Mouse (Mus musculus) mesoderm, embryonic 11.5 days (tissue): ENCODE results near the gene Abcf1.
A peak's percentile ranks its signal among the peaks of the same experiment; 100 is the strongest.
"Not testable (repeated sequence)": the region's sequence is repeated elsewhere in the genome, so short reads cannot be mapped to it uniquely, and the experiment has no call there.

Experiments
- DNase-seq: peaks from one replicate; pipeline ENCODE4 v3.0.0-alpha.2; 2012; ENCODE audit warnings: low read depth, low spot score

Gene Abcf1

DNA sequence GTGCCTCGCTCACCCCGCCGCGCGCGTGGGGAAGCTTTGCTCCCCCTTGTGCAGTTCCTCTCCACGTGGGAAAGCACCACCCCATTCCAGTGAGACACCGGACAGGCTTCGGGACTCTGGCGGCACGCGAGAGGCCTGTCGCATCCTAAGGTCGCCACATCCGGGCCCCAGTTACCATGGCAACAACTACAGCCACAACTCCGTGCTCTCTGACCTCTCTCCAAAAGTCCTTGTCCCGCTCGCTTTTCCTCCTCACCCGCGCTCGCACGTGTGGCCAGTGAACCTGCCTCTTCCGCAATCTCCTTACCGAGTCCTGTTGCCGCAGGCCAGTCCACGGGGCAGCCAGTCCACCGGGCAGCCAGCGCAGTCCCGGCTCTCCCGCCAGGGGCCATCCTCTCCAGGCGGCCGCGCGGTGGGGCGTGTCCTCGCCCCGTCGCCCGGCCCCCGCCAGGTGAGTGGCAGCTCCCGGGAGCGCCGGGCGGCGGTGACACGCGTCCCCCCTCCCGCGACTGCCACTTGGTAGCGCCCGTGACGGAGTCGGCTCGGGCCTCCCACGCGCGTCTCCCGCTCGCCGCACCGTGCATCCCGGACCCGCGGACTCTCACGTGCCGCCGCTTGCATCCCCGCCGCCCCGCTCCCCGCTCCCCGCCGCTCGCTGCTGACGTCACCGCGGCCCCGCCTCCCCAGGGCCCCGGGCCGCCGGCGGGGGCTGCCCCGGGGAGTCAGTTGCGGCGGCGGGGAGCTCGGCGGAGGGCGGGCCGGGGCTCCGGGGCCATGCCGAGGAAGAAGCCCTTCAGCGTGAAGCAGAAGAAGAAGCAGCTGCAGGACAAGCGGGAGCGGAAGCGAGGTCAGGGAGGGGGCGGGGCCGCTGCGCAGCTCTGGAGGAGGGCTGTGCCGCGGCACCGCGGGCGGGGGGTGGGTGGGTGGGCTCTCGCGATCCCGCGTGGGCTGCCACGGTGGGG, 10.1 kb upstream of the Abcf1 start, which contains the start of the genes Gnl1 and Prr3:
Gene Gnl1 (plus strand): TSS at position 451 of the 962 bp plus-strand sequence.
Gene Prr3 (minus strand): TSS at position 836 of the 962 bp plus-strand sequence.
- peak; percentile 92 for DNase-seq

DNA sequence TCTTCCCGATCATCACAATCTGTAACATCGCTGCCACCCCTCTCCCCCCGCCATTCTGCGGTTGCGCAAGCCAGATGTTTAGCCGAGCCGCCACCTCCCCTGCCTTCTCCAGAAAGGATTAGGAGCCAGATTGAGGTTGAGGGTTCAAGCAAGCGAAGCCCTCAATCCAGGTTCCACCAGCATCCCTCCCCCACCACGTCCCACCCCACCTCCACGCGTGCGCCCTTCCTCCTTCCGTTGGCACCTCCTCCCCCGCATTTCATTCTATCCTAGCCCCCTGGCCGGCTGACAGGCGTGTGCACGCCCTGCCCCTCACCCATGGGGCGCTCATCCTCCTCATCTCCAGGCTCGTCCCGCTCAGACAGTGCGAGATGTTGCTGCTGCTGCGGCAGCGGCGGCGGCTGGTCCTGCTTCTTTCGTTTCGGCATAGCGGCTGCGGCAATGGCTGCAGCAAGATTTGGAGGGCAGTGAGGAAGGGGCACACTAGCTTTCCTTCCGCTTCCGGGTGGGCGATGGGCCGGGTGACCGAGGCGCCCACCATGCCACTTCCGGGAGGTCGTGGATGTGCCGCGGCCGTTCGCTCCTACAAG, 9.3 kb upstream of the Abcf1 start:
- DNase-seq: peak; percentile 87

DNA sequence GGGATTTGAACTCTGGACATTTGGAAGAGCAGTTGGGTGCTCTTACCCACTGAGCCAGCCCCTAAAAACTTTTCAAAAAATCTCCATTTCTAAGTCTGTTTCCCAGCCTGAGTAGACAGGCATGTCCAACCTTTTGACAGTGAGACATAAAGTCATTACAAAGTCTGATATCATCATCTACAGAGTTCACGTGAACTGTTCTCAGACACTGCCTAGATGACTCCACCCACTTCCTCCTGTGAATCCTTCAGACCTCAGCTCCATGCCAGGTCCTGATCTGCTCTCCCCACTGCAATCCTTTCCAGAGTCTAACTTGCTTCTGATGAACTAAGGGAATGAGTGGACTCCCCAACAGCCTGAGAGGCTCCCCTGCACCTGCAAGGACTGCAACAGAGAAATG, 2.6 kb upstream of the Abcf1 start:
- no peak for DNase-seq

DNA sequence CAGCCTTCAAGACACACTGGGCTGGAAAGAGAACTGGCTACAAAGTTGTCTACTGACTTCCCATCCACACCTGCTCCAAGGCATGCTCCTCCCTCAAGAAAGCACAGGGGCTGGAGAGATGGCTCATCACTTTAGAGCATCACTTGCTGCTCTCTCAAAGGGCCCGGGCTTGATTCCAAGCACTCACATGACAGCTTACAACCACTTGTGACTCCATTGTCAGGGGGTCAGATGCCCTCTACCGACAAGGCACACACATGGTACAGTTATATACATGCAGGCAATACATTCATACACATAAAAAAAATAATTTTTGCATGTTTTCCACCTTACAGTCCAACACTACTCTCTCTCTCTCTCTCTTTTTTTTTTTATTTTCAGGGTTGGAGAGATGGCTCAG, 1.9 kb downstream of the Abcf1 start:
- no peak for DNase-seq

DNA sequence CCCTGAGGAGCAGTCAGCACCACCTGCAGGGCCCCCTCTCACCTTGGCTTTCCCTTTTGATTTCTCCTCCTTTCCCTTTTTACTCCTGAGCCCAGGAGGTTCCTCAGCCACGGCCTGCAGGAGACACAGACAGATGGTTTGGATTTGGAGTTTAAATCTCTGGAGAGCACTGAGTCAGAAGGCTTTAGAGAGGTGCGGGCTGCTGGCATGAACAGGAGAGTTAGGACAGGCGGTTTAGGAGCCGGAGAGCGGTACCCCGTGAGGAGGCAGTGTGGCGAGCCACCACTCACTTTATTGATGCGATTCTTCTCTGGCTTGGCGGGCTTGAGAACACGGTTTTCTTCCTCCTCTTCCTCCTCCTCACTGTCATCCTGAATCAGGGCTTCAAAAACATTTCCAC, 6.3 kb downstream of the Abcf1 start:
- DNase-seq: no peak

DNA sequence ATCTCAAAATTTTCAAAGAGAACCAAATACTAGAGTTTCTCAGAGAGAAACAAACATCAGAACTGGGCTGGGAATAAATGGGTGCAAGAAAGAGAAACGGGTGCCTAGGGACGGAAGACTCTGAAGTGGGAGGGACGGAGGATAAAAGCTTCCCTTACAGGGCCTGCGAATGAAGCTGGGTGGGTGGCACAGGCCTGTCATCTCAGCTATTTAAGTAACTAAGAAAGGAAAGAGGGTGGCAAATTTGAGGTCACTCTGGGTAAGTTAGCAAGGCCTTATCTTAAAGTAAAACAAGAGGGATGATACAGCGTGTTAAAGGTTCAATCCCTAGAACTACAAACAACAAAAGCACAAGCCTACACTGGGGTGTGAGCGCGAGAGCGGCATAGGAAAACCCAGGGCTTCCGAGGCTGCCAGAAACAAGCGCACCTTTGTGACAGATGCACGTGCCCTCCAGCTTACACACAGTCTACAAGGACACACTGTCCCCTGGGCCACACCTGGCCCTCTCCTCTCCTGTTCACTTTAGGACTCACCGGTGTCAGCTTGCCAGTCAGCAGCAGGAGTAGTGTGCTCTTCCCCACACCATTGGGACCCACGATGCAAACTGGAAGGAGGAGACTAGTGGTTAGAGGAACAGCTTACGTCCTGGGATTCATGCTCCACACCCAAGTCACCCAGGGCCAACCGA, 10.9 kb downstream of the Abcf1 start:
- no peak for DNase-seq

DNA sequence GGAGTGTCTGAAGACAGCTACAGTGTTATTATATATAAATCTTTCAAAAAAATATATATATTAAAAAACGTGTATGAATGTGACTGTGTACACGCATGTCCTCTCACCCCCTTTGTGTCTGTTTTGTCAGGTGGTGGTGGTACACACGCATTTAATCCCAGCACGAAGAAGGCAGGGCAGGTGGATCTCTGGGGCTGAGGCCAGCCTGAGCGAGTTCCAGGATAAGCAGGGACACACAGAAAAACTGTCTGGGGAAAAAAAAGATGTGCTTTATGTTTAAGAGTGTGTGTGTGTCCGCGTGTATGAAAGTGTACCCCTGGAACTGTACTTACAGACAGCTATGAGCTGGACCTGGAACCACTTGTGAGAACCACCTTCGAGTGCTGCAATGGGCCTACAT, 14.9 kb downstream of the Abcf1 start:
- DNase-seq: no peak

DNA sequence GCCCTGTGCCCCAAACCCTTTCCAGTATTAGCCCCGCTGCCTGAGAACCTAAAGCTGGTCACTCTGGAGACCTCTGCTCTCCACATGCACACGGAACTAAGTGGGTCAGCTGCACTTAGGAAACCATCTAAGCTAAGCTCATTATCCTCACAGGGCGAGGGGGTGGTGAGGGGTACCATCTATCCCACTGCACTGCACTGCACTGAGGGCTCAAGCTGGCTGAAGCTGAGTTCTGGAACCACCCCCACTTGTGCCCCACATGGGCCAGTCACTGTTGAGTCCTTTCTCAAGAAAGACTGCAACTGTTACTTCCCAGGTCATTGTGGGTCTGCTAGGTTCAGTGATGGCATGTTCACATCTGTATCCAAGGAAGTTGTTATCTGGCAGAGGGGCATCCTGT, 17.0 kb downstream of the Abcf1 start:
- not testable (repeated sequence) for DNase-seq

DNA sequence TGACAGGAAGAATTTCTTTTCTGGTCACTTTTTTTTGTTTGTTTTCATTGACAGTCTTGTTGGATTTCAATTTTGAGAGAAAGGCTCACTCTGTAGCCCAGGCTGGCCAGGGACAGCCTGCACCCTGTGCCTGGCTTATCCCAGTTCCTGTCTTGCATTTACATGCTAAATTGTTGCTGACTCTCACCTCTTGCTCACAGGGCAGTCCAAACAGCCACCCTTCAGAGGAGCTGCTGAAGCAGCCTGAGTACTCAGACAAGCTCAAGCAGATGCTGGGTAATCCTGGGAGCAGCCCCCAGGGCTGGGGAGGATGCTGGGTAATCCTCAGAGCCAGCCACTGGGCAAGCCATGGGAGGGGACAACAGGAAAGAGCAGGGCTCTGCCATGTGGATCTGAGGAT, 18.6 kb downstream of the Abcf1 start:
- not testable (repeated sequence) for DNase-seq

DNA sequence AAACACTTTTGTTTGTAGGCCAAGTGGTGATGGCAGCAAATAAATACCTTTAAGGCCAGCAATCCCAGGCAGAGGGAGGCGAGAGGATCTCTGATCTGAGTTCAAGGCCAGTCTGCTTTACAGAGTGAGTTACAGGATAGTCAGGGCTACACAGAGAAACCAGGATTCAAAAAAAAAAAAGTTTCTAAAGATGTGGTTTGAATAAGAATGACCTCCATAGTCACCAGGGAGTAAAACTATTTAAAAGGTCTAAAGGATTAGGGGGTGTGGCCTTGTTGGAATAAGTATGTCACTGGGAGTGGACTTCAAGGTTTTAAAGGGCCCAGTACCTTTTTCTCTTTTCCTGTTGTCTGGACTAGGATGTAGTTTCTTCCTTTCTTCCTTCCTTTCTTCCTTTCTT, 29.6 kb downstream of the Abcf1 start:
- DNase-seq: no peak

DNA sequence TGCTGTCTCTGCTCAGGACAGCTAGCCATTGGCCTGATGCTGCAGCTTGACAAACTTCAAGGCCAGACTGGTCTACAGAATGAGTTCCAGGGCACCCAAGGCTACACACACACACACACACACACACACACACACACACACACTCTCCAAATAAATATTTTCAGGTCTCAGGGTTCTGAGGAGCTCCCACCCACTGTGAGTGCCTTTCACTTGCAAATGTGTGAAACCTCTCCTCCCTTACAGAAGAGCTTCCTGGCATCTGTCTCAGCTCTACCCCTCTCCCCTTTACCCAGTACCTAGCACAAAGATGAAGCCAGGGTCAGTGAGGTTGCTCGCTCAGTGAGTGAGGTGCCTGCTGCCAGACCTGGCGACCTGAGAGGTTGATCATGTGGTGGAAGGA, 30.5 kb downstream of the Abcf1 start:
- no peak for DNase-seq

DNA sequence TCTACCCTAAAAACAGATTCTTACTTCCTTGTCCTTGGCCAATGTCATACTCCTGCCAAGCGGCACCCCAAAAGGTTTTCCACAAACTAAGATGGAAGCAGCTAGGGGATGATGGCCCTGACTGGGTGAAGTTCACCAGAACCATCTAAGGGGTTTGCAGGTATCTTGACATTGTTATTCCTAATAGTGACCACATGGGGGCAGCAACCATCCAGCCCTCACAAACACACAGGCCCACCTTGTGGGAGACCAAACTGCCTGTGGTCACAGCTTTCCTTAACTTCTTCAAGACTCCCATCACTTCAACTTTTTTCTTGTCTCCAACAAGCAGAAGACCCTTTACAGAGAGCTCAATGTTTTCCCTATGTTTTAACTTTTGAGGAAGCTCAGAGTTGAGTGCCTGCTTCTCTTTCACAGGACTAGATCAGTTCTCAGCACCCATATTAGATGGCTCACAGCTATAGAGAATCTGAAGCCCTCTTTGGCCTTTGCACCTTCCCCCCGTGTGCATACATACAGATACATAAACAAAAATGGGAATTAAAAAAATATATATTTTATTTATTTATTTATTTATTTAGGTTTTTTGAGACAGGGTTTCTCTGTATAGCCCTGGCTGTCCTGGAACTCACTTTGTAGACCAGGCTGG, 31.7 kb downstream of the Abcf1 start:
- peak; percentile 82 for DNase-seq

DNA sequence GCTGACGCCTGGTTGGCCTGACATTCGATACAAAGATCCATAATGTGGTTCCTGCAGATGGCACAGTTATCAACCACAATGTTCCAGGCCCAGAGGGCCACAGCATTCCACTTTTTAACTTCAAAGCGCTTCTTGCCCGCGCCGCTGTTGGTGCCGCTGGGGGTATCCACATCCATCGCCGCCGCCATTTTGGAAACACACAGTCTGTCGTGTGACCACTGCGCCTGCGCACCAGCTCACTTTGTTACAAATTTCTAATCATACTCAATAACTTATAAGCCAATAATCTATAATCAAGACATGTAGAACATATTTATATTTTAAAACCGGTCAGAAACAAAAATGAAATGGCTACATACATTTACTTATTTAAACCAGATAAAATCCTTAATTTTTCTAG, 33.8 kb downstream of the Abcf1 start:
- not testable (repeated sequence) for DNase-seq

DNA sequence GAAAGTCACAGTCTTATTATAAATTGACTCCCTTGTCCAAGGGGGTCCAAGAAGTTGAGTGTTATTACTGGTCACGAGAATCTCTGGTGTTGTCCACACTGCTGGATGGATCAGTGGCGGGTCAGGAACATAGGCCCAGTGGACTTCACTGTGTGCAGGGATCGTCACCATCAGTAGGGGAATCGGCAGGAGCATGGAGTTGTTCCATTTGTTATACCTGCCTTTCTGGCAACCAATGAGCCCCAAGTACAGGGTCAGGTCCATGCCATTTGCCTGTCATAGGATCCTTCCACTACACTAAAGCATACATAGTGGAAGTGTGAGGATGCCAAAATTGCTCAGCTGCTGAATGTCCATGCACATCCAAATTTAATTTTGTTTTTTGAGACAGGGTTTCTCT, 37.0 kb downstream of the Abcf1 start:
- no peak for DNase-seq

DNA sequence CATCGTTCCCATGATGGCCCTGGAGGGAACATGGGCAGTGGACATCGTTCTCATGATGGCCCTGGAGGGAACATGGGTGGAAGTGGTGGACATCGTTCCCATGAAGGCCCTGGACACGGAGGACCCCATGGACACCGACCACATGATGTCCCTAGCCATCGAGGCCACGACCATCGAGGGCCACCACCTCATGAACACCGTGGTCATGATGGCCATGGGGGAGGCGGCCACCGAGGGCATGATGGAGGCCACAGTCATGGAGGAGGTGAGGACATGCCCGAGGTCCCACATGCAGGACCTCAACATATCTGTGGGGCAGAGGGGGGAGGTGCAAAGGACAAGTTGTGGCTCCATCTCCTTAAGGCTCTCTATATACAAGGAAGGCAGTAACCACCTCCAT, 38.9 kb downstream of the Abcf1 start:
- DNase-seq: no peak

DNA sequence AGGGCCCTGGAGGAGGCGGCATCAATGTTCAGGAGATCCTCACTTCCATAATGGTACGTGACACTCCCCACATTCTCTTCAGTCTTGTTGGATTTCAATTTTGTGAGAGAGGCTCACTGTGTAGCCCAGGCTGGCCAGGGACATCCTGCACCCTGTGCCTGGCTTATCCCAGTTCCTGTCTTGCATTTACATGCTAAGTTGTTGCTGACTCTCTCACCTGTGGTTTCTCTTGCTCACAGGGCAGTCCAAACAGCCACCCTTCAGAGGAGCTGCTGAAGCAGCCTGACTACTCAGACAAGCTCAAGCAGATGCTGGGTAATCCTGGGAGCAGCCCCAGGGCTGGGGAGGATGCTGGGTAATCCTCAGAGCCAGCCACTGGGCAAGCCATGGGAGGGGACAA, 40.0 kb downstream of the Abcf1 start:
- no peak for DNase-seq

DNA sequence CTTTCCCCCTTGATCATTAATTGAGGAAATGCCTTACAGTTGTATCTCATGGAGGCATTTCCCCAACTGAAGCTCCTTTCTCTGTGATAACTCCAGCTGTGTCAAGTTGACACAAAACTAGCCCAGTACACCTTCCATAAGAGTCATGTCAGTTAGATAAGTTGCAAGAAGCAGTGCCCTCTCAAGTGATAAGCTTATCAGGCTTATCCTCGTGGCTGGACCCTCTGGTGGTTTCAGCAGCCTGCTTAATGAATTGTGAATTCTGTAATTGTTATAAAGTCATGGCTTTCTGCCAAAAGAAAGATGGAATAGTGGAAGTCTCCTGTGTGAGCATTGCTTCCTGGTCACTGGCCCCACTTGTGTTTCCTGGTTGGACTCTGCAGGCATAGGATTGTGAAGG, 42.1 kb downstream of the Abcf1 start:
- DNase-seq: no peak

DNA sequence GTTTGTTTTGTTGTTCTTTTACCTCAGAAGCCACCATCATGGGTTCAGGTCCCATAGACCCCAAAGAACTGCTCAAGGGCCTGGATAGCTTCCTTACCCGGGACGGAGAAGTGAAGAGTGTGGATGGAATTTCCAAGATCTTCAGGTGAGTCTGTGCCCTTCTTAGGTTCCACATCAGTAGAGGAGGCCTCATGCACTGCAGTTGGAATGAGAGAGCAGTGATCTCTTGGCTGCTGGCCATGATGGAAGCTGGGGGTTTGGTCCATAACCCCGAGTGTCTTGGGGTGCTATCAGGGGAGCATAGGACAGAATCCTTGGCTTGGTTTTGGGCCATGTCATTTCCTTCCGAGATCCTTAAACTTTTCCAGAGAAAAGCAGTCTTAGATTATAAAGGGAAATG, 46.3 kb downstream of the Abcf1 start:
- no peak for DNase-seq

DNA sequence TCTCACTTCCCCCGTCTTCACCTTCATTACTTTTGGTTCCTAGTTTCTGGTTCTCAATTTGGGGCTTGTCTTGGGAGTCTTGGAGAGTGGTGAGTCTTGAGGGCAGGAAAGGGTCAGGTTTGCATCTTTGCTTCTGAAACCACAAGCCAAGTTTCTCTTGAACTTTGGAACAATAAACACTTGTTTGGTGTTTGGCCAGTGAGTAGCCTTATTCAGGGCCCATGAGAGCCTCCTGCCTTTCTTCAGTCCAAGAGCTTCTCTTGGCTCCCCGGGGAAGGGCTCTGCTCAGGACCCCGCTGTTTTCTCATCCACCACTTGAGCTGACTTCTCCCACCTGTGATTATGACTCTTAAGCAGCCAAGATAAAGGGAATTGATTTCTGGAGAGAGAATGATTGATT, 47.0 kb downstream of the Abcf1 start:
- no peak for DNase-seq

DNA sequence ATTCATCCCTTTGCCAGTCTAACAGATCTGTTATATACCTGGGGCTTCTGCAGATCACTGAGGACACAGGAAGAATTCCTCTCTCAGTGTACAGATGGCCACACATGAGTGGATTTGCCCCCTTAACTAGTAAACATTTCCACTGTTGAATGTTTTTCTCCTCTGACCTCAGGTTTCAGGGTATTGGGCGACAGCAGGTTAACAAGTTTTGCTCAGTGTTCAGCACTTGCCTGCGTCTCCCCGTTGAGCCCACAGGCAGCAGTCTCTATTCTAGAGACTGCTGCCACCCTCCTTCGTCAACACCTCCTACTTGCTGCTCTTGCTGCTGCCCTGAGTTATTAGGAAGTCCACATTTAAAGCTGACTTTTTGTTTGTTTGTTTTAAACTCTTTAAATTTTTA, 47.9 kb downstream of the Abcf1 start:
- no peak for DNase-seq

DNA sequence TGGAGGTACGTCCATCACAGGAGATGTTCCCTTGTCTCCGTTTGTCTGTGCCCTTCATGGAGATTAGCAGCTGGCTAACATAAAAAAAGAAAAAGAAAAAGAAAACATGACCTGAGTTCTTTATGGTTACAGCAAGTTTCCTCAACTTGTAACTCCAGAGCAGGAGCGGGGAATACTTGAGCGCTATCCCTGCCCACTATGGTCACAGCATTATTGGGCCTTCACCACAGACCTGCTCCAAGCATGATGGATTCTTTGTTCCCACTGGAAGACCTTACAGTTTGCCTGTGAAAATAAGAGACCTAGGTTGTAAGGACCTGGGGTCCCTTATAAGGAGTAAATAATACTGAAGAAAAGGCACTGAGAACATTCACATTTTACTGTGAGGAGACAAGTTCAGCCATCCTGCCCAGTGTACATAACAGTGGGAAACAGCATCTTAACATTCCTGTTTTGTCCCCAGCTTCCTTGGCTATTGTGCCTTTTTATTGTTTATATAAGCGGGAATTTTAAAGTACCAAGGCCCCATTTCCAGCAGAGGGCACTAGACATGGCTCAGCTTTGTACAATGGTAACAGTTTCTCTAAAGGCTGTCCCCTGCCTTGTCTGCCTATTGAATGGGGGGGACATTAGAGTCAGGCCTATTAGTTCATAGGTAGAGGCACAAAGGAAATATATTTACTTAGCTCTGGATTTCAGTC, 48.5 kb downstream of the Abcf1 start:
- peak; percentile 63 for DNase-seq
